Mouse (Mus musculus) liver, embryonic 12.5 days (tissue): ENCODE results near the gene Map1a. TPM values are rescaled to one million over a fixed set of nuclear protein-coding genes. Genes with fewer than 3 reads are reported as not detected.

Experiments used
- polyA plus RNA-seq: library from polyadenylated mRNA; unstranded; fragments of >200 nt; fragmentation: Nextera tagmentation; extraction: Ambion mirVana; gene quantifications from 2 replicates; pipeline ENCODE4 v1.2.1, GENCODE M21; 2016

Map1a gene
- polyA plus RNA-seq, 1 experiment from 2014 or later = 0.25 TPM

Other genes with a start within 250 kb of the Map1a start
- gene Tgm5, start 203.8 kb upstream of the Map1a start, polyA plus RNA-seq = 0.05 and 0.07 TPM in 2 replicates
- not detected in 2 replicates for gene Tgm7, start 179.8 kb upstream of the Map1a start, polyA plus RNA-seq
- gene Adal, start 149.2 kb upstream of the Map1a start, polyA plus RNA-seq = 11.2 and 11.5 TPM in 2 replicates
- gene Lcmt2, start 148.9 kb upstream of the Map1a start, polyA plus RNA-seq = 11.8 and 12.3 TPM in 2 replicates
- 37.2 and 37.8 TPM in 2 replicates for gene Tubgcp4, start 118.9 kb upstream of the Map1a start, polyA plus RNA-seq
- 4.7 and 5.1 TPM in 2 replicates for gene Zscan29, start 118.5 kb upstream of the Map1a start, polyA plus RNA-seq
- 22.2 and 23.3 TPM in 2 replicates for gene Trp53bp1, start 18.2 kb upstream of the Map1a start, polyA plus RNA-seq
- gene Ppip5k1, start 65.8 kb downstream of the Map1a start, polyA plus RNA-seq = 8.1 and 8.7 TPM in 2 replicates
- gene Ckmt1, start 68.1 kb downstream of the Map1a start, polyA plus RNA-seq = 0.16 TPM in 1 of 2 replicates, not detected in the other
- gene Strc, start 97.6 kb downstream of the Map1a start, polyA plus RNA-seq = not detected in 2 replicates
- gene Pdia3, start 124.2 kb downstream of the Map1a start, polyA plus RNA-seq = 353 and 364 TPM in 2 replicates
- gene Catsper2, start 124.2 kb downstream of the Map1a start, polyA plus RNA-seq = 0.84 and 1.0 TPM in 2 replicates
- gene Ell3, start 154.7 kb downstream of the Map1a start, polyA plus RNA-seq = 1.4 and 1.6 TPM in 2 replicates
- gene Serf2, start 159.6 kb downstream of the Map1a start, polyA plus RNA-seq = 321 and 334 TPM in 2 replicates
- 111 and 127 TPM in 2 replicates for gene Hypk, start 163.7 kb downstream of the Map1a start, polyA plus RNA-seq
- gene Serinc4, start 167.2 kb downstream of the Map1a start, polyA plus RNA-seq = 0.13 TPM in 1 of 2 replicates, not detected in the other
- gene Mfap1b, start 184.5 kb downstream of the Map1a start, polyA plus RNA-seq = 32.2 and 34.4 TPM in 2 replicates
- gene Mfap1a, start 217.1 kb downstream of the Map1a start, polyA plus RNA-seq = 15.2 and 17.3 TPM in 2 replicates
- 10.8 and 11.1 TPM in 2 replicates for gene Wdr76, start 217.1 kb downstream of the Map1a start, polyA plus RNA-seq